Mouse (Mus musculus): ENCODE data around the gene Spag16. TPM values are rescaled to one million over a fixed set of nuclear protein-coding genes. Genes with fewer than 3 reads are reported as not detected.
A peak's percentile ranks its signal among the peaks of the same experiment; 100 is the strongest.

Spag16 gene
- total RNA-seq, 2 experiments from 2014 or later: not detected

GRCm38 (mm10) chr1:70442209-70443080 is 615.7 kb downstream of the Spag16 start:
- no peak for DNase-seq (ENCODE audit: low spot score)

- DNase-seq (ENCODE audit: low spot score): no peak
Measured at GRCm38 (mm10) chr1:70479864-70480263, 653.1 kb downstream of the Spag16 start.

GRCm38 (mm10) chr1:70518918-70519317 is 692.1 kb downstream of the Spag16 start:
- no peak for DNase-seq (ENCODE audit: low spot score)

GRCm38 (mm10) chr1:70527134-70527533 is 700.4 kb downstream of the Spag16 start:
- no peak for DNase-seq (ENCODE audit: low spot score)

GRCm38 (mm10) chr1:70529771-70530170 is 703.0 kb downstream of the Spag16 start:
- peak; percentile 41 for DNase-seq (ENCODE audit: low spot score)

GRCm38 (mm10) chr1:70551839-70552238 is 725.1 kb downstream of the Spag16 start:
- no peak for DNase-seq (ENCODE audit: low spot score)

- DNase-seq (ENCODE audit: low spot score): no peak
Measured at GRCm38 (mm10) chr1:70621805-70622204, 795.0 kb downstream of the Spag16 start.

DNA sequence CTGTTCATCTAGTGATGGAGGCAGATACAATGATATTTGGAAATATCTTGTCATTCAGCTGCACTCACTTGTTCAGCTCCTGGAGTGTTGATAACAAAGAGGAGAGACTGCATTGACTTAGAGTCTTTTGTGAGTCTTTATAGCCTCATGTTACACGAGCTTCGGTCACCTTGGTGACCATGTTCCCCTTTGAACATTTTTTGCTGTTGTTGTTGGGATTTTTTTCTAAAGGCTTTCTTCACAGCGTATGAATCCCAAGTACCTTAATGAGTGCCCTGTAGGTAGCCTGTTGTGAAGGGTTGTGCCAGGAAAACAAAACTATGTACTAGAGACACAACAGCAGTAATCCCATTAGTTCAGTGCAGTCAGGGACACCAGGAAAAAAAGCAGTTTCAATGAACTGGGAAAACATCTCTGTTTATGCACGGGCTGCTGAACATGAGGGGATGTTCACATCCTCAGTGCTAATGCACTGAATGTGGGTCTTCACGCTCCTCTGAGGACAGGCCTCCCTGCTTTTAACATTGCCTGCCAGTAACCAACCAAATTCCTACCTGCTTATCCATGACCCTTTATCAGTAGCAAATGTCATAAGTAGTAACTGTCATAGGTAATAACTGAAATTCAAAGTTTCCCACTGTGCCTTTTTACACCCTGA is 798.2 kb downstream of the Spag16 start:
- DNase-seq (ENCODE audit: low spot score): no peak

DNA sequence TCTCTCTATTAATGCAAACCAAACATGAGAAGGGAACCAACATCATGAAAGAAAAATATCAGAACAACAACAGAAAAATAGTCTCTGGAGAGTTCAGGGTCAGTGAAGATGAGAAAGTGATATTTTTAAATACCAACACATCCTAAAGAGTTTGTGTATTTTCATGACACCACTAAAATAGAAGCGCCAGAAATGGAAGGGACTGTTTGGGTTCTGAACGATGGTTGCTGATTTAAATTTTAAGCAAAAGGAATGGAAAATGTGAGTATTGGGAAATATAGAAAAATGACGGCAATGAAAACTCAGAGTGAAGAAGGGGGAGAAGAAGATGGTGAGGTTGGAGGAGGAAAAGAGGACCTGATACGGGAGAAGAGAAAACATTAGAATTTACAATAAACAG is 825.9 kb downstream of the Spag16 start:
- DNase-seq (ENCODE audit: low spot score): no peak

DNA sequence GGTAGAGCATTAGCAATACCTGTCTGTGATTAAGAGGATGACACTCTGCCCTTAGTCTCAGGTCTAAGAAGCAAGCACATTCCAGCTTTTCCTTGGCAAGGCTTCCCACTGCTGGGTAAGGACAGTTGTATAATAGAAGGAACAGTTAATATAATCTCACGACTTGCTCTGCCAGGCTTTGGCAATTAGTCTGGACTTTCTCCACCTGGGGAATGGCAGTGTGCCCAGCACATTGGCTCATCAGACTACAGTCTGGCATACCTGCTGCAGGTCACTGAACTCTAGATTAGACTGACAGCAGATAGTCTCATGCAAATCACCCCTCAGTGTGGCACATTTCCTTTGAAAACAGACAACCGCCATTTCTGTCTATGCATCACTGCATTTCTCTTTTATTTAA is 865.8 kb downstream of the Spag16 start:
- no peak for DNase-seq (ENCODE audit: low spot score)

DNA sequence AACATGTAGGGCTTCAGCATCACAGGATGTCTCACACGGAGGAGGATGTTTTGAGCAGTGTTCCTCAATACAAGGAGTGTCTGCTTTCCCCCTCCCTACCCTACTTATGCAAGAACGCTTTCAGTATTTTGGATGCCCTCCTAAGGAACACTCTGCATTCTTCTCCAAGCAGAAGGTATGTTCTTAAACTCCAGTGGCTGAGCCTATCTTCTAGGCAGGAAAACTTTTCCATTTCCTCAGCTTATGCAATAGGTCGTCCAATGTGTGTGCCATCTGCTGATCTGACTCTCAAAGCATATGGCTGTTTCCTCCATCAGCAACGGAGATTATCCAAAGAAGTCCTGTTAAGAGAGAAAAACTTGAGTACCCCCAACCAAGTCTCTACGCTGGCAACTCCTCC is 873.5 kb downstream of the Spag16 start:
- no peak for DNase-seq (ENCODE audit: low spot score)

DNA sequence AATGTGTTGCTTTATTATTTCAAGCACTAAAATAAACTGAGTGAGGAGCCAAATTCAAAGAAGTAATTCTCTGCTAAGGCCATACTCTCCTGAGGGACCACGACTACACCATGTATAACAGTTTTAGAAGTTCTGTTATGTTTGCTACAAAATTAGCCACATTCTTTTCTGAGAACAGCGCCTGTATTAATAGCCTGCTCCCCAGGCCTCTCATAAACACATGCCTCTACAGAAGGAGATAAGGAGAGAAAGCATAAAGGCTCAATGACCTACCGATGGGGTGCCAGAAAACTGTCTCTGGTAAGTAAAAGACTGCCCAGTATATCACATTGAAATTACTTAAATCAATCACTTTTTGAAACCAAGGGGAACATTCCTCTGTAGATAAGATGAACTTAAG is 877.2 kb downstream of the Spag16 start:
- DNase-seq (ENCODE audit: low spot score): no peak

DNA sequence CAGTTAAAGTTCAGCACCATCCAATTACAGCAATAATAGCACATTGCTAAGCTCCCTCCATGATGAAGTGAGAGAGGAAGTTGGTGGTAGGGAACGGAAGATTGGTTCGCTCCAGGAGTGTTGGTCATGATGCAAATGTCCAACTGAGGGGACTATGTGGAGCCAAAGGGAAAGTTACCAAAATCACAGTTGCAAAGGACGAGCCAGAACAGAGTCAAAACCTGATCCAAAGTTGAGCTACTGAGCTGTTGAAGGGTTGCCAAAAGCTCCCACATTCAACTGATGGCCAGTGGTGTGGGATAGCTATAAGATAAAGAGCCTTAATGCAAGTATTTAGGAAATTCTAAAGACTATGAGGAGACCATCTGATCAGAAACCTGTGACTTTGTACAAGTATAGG is 879.1 kb downstream of the Spag16 start:
- DNase-seq (ENCODE audit: low spot score): no peak

DNA sequence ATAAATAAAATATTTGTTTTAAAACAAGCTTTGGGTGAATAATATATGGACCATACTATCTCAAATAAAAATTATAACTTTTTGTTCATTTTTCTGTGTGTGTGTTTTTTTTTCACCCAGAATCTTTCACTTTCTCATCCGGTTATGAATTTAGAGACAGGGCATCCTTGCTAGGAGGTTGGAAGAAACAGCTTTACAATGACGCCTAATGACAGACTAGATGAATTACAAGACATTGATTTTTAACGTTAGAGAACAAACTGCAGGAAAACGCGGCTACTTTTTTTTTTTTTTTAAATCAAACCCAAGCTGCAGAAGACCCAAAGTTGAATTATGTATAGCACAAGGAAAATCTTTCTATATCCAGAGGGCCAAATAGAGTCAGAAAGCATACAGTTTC is 898.3 kb downstream of the Spag16 start:
- DNase-seq (ENCODE audit: low spot score): no peak

GRCm38 (mm10) chr1:70725655-70726066 is 898.9 kb downstream of the Spag16 start, which contains the start of gene Vwc2l:
Gene Vwc2l (plus strand): TSS chr1:70725715.
- no peak for DNase-seq (ENCODE audit: low spot score)

Other genes starting within 250 kb of the Spag16 start
- 10 to 100 TPM; 14.4 to 16.7 TPM for gene Ikzf2, start 139.7 kb upstream of the Spag16 start, total RNA-seq (2021)